Comparison of ENCODE assay signal across 7 mouse cellular contexts in genomic region chr6:51469715-51470310, GRCm38 (mm10). TPM values are rescaled to one million over a fixed set of nuclear protein-coding genes. Genes with fewer than 3 reads are reported as not detected.
DNase-seq lines count a peak whose midpoint lies in the region; ATAC-seq lines count a peak whose summit lies in the region.

TSS of gene Hnrnpa2b1 (minus strand) at chr6:51469894.

- WGBS in embryonic facial prominence, embryonic 11.5 days = under 1% methylated on average over 63 of the region's 63 CpGs
- WGBS in limb, embryonic 10.5 days = under 1% methylated on average over 63 of the region's 63 CpGs
- WGBS in midbrain, embryonic 13.5 days = under 1% methylated on average over 63 of the region's 63 CpGs

- H3K4me3 ChIP-seq in embryonic facial prominence, embryonic 11.5 days (ENCODE audit: low read depth, low read length) = peak within 1 kb of the TSS; percentile 98
- peak within 1 kb of the TSS; percentile 97 for H3K4me3 ChIP-seq in limb, embryonic 10.5 days
- H3K4me3 ChIP-seq in midbrain, embryonic 13.5 days (replicated peaks) = peak within 1 kb of the TSS; percentile 90

- peaks cover 6% of the 10 kb centered on the region for H3K36me3 ChIP-seq in embryonic facial prominence, embryonic 11.5 days (replicated peaks; ENCODE audit: control insufficient read depth, insufficient read depth, low read depth, low read length)
- peaks cover 61% of the 10 kb centered on the region for H3K36me3 ChIP-seq in limb, embryonic 10.5 days
- peaks cover 41% of the 10 kb centered on the region for H3K36me3 ChIP-seq in midbrain, embryonic 13.5 days

- H3K9me3 ChIP-seq in embryonic facial prominence, embryonic 11.5 days (replicated peaks; ENCODE audit: control insufficient read depth, low read length) = no peaks in the 10 kb centered on the region
- no peaks in the 10 kb centered on the region for H3K9me3 ChIP-seq in limb, embryonic 10.5 days (replicated peaks)
- no peaks in the 10 kb centered on the region for H3K9me3 ChIP-seq in midbrain, embryonic 13.5 days

- H3K4me1 ChIP-seq in embryonic facial prominence, embryonic 11.5 days (ENCODE audit: control insufficient read depth, insufficient read depth, low read length) = no peaks in the 10 kb centered on the region; the same call in 1 of the 2 replicates
- H3K4me1 ChIP-seq in limb, embryonic 10.5 days = peaks cover 32% of the 10 kb centered on the region
- peaks cover 52% of the 10 kb centered on the region for H3K4me1 ChIP-seq in midbrain, embryonic 13.5 days (replicated peaks)

- H3K27me3 ChIP-seq in embryonic facial prominence, embryonic 11.5 days (ENCODE audit: control insufficient read depth, insufficient read depth, low read length) = no peaks in the 10 kb centered on the region
- H3K27me3 ChIP-seq in limb, embryonic 10.5 days (ENCODE audit: low read depth, poor library complexity, severe bottlenecking) = no peaks in the 10 kb centered on the region
- H3K27me3 ChIP-seq in midbrain, embryonic 13.5 days = no peaks in the 10 kb centered on the region

- H3K4me2 ChIP-seq in embryonic facial prominence, embryonic 11.5 days (ENCODE audit: low read depth, low read length) = peak within 1 kb of the TSS; percentile 40
- H3K4me2 ChIP-seq in midbrain, embryonic 13.5 days (replicated peaks) = peak within 1 kb of the TSS; percentile 84

- ATAC-seq in embryonic facial prominence, embryonic 11.5 days (replicated peaks; ENCODE audit: insufficient number of reproducible peaks, low FRiP score, low TSS enrichment, low read depth) = peak; percentile 92
- ATAC-seq in granulocyte monocyte progenitor cell, adult 5-6 weeks (replicated peaks; ENCODE audit: poor library complexity, severe bottlenecking) = peak; percentile 75
- peak; percentile 92 for ATAC-seq in midbrain, embryonic 13.5 days

- peak within 1 kb of the TSS; percentile 100 for H3K27ac ChIP-seq in embryonic facial prominence, embryonic 11.5 days (replicated peaks; ENCODE audit: low read depth, low read length)
- H3K27ac ChIP-seq in limb, embryonic 10.5 days = peak within 1 kb of the TSS; percentile 99
- peak within 1 kb of the TSS; percentile 100 for H3K27ac ChIP-seq in midbrain, embryonic 13.5 days

- H3K9ac ChIP-seq in embryonic facial prominence, embryonic 11.5 days (replicated peaks; ENCODE audit: low read length) = peak within 1 kb of the TSS; percentile 100
- peak within 1 kb of the TSS; percentile 99 for H3K9ac ChIP-seq in midbrain, embryonic 13.5 days (replicated peaks)

- DNase-seq in adrenal gland, postnatal 14 days = peak; percentile 98
- DNase-seq in embryonic facial prominence, embryonic 11.5 days (ENCODE audit: low spot score) = peak; percentile 100
- peak; percentile 97 for DNase-seq in kidney, adult 11 months
- DNase-seq in limb, embryonic 10.5 days (ENCODE audit: low spot score) = peak; percentile 99
- peak; percentile 99 for DNase-seq in spleen, adult 12 weeks (ENCODE audit: low spot score)

RNA-seq across cellular contexts. Expression of gene Hnrnpa2b1, which starts in this region (rescaled TPM):
- total RNA-seq in adrenal gland, postnatal 14 days (2021) = 794 and 798 TPM in 2 replicates
- polyA plus RNA-seq in embryonic facial prominence, embryonic 11.5 days (2014; fragmentation: Nextera tagmentation; extraction: Ambion mirVana) = 1,622 and 1,840 TPM in 2 replicates
- total RNA-seq in granulocyte monocyte progenitor cell, adult 5-6 weeks (2014; fragmentation: Nextera tagmentation) = 1,481 and 1,500 TPM in 2 replicates
- 1,312 and 1,646 TPM in 2 replicates for total RNA-seq in granulocyte monocyte progenitor cell, adult 5-6 weeks (2017)
- 1,996 and 2,303 TPM in 2 replicates for polyA plus RNA-seq in limb, embryonic 10.5 days (2016; fragmentation: Nextera tagmentation; extraction: Ambion mirVana)
- polyA plus RNA-seq in midbrain, embryonic 13.5 days (2015; fragmentation: Nextera tagmentation; extraction: Ambion mirVana) = 2,073 and 2,164 TPM in 2 replicates

Comparison
In these comparisons a context has a peak if more than half of its experiments do, and no peak if none do; other contexts are left out.
1. Peak in every context shown above with its lines: DNase-seq, ATAC-seq, H3K4me3 ChIP-seq and H3K27ac ChIP-seq.